9 mouse cellular contexts compared by ENCODE assay signal in genomic region chr13:56755871-56756270, GRCm38 (mm10). TPM values are rescaled to one million over a fixed set of nuclear protein-coding genes. Genes with fewer than 3 reads are reported as not detected.
DNase-seq lines count a peak whose midpoint lies in the region; TF ChIP-seq lines count a peak whose summit lies in the region.
"Had no signal": no experiment of that assay in that cellular context is flagged by ENCODE, and none has a peak within 500 bp of the region (broad histone marks: within the 10 kb centered on the region; RNA-seq: fewer than 3 reads in every experiment).

No protein-coding gene starts in this region.

- peak in 1 of 2 experiments; percentile 38; a peak in 2 of 4 replicates for TF ChIP-seq CTCF in CH12.LX (conservative IDR thresholded peaks at IDR 0.05 in 1 of 2, IDR thresholded peaks at IDR 0.05 in 1 of 2; ENCODE audit: low read depth in 2 of 2, low read length in 2 of 2)

- in situ Hi-C loops in CH12.LX (cut with MboI; ENCODE audit: low pct_ligation_motif_present, low pct_unique_long_range_greater_than_20kb, low sequenced_read_pairs): no loop called here

- peak; percentile 39 for DNase-seq in gastrocnemius, postnatal 10 days
- no peak for DNase-seq in gastrocnemius, adult 8-10 months (ENCODE audit: low spot score in 2 of 2)
- peak; percentile 12 for DNase-seq in CH12.LX (ENCODE audit: extremely low read depth)
- DNase-seq in induced T-regulatory cell, adult 2 months (ENCODE audit: low read depth): peak; percentile 23
- peak; percentile 29 for DNase-seq in lung, postnatal 25 days (ENCODE audit: low spot score)
- DNase-seq in frontal cortex, postnatal 25 days (ENCODE audit: low spot score in 2 of 2): no peak
- no peak for DNase-seq in forebrain, embryonic 10.5 days (ENCODE audit: extremely low spot score, low spot score)
- no peak for DNase-seq in layer of hippocampus, postnatal 14 days (ENCODE audit: low spot score in 2 of 2)

- peaks cover 7% of the 10 kb centered on the region for H3K27me3 ChIP-seq in CH12.LX (replicated peaks)
- H3K27me3 ChIP-seq in forebrain, embryonic 10.5 days (ENCODE audit: poor library complexity, severe bottlenecking): peaks cover 78% of the 10 kb centered on the region

- TF ChIP-seq POLR2A in CH12.LX (IDR thresholded peaks at IDR 0.05; ENCODE audit: low read depth, low read length): no peak

- dilution Hi-C loops in CH12.LX (cut with MboI; ENCODE audit: extremely low pct_ligation_motif_present, extremely low pct_unique_long_range_greater_than_20kb, low sequenced_read_pairs): no loop called here

- peaks cover 12% of the 10 kb centered on the region for H3K9me3 ChIP-seq in CH12.LX (replicated peaks; ENCODE audit: low read length)
- no peaks in the 10 kb centered on the region for H3K9me3 ChIP-seq in forebrain, embryonic 10.5 days
- H3K9me3 ChIP-seq: megakaryocyte, embryonic 14.5 days had no signal

- H3K9ac ChIP-seq in CH12.LX (ENCODE audit: insufficient read depth, low read depth): no peak overlapping the region

- no peak overlapping the region for H3K4me2 ChIP-seq in CH12.LX (ENCODE audit: insufficient read depth, low read depth, poor library complexity, severe bottlenecking)

- no peak for TF ChIP-seq EP300 in CH12.LX (IDR thresholded peaks at IDR 0.05; ENCODE audit: low read length)

- H3K4me3 ChIP-seq in CH12.LX (replicated peaks in 1 of 3; ENCODE audit: low read depth in 2 of 3, low read length in 2 of 3, poor library complexity in 1 of 3): no peak overlapping the region
- no peak overlapping the region for H3K4me3 ChIP-seq in forebrain, embryonic 10.5 days
- H3K4me3 ChIP-seq: megakaryocyte, embryonic 14.5 days had no signal

- 64% methylated on average over 6 of the region's 6 CpGs for WGBS in forebrain, embryonic 10.5 days

- H3K36me3 ChIP-seq in CH12.LX (replicated peaks in 1 of 2; ENCODE audit: control insufficient read depth in 1 of 2, insufficient read depth in 1 of 2, low read length in 1 of 2): no peaks in the 10 kb centered on the region
- H3K36me3 ChIP-seq in forebrain, embryonic 10.5 days (replicated peaks): no peaks in the 10 kb centered on the region

- no peaks in the 10 kb centered on the region for H3K79me2 ChIP-seq in CH12.LX (replicated peaks; ENCODE audit: control insufficient read depth, extremely low read depth, insufficient read depth, poor library complexity, severe bottlenecking)

- no peaks in the 10 kb centered on the region for H3K4me1 ChIP-seq in CH12.LX (ENCODE audit: control insufficient read depth in 1 of 2, insufficient read depth in 2 of 2)
- peaks cover 35% of the 10 kb centered on the region for H3K4me1 ChIP-seq in forebrain, embryonic 10.5 days

- TF ChIP-seq RAD21 in CH12.LX (IDR thresholded peaks at IDR 0.05; ENCODE audit: low read depth, low read length): no peak

- H3K27ac ChIP-seq in CH12.LX (ENCODE audit: insufficient read depth, low read depth): no peak overlapping the region
- H3K27ac ChIP-seq in forebrain, embryonic 10.5 days: no peak overlapping the region

TF ChIP-seq in CH12.LX, 34 proteins besides CTCF, POLR2A, EP300 and RAD21:
- no peak for TF ChIP-seq JUND (conservative IDR thresholded peaks at IDR 0.05; ENCODE audit: low read depth, low read length)
- no peak for TF ChIP-seq USF2 (conservative IDR thresholded peaks at IDR 0.05; ENCODE audit: low read depth, low read length)
- TF ChIP-seq E2F4 (IDR thresholded peaks at IDR 0.05; ENCODE audit: insufficient replicate concordance, low read depth, low read length): no peak
- TF ChIP-seq GABPA (IDR thresholded peaks at IDR 0.05; ENCODE audit: insufficient replicate concordance, low read depth, low read length): no peak
- no peak for TF ChIP-seq UBTF (IDR thresholded peaks at IDR 0.05; ENCODE audit: low read depth, low read length)
- TF ChIP-seq MAX (IDR thresholded peaks at IDR 0.05; ENCODE audit: low read length): no peak
- no peak for TF ChIP-seq HCFC1 (IDR thresholded peaks at IDR 0.05; ENCODE audit: low read depth, low read length)
- no peak for TF ChIP-seq IRF4 (IDR thresholded peaks at IDR 0.05; ENCODE audit: low read depth, low read length)
- no peak for TF ChIP-seq CHD1 (IDR thresholded peaks at IDR 0.05; ENCODE audit: low read depth, low read length)
- TF ChIP-seq ZNF384 (IDR thresholded peaks at IDR 0.05; ENCODE audit: low read depth, low read length): no peak
- no peak for TF ChIP-seq BHLHE40 (IDR thresholded peaks at IDR 0.05; ENCODE audit: low read depth, low read length)
- no peak for TF ChIP-seq ZC3H11A (IDR thresholded peaks at IDR 0.05; ENCODE audit: low read depth, low read length)
- no peak for TF ChIP-seq MEF2A (IDR thresholded peaks at IDR 0.05; ENCODE audit: borderline replicate concordance, low read depth, low read length)
- TF ChIP-seq MAZ (IDR thresholded peaks at IDR 0.05; ENCODE audit: low read depth, low read length): no peak

RNA-seq across cellular contexts. Expression of gene Gm45623, which starts 2.2 kb away (rescaled TPM):
- not detected for total RNA-seq in gastrocnemius, postnatal 10 days (2021)
- total RNA-seq in gastrocnemius, adult 8-10 months (2022): not detected
- total RNA-seq in CH12.LX (2012; rRNA removed) (not detected in 2 replicates), CH12.LX (2014; rRNA removed) (not detected in 2 replicates)
- not detected in 2 replicates for polyA plus RNA-seq in CH12.LX (2012; ENCODE audit: insufficient read length, low read depth)
- not detected in 2 replicates for polyA plus RNA-seq in forebrain, embryonic 10.5 days (2016; fragmentation: Nextera tagmentation; extraction: Ambion mirVana)
- total RNA-seq in layer of hippocampus, postnatal 14 days (2021): 1 to 10 TPM; 1.6 to 1.7 TPM

RNA-seq across cellular contexts. Expression of gene Smad5, which starts 53.1 kb away (rescaled TPM):
- total RNA-seq in gastrocnemius, postnatal 10 days (2021): 10 to 100 TPM; 31.7 to 38.2 TPM
- total RNA-seq in gastrocnemius, adult 8-10 months (2022): 10 to 100 TPM; 17.7 to 24.1 (median 20.7) TPM
- total RNA-seq in CH12.LX (2012; rRNA removed) (3.9 and 4.3 TPM in 2 replicates), CH12.LX (2014; rRNA removed) (4.4 and 6.1 TPM in 2 replicates)
- 7.4 and 8.3 TPM in 2 replicates for polyA plus RNA-seq in CH12.LX (2012; ENCODE audit: insufficient read length, low read depth)
- polyA plus RNA-seq in forebrain, embryonic 10.5 days (2016; fragmentation: Nextera tagmentation; extraction: Ambion mirVana): 35.7 and 36.1 TPM in 2 replicates
- 10 to 100 TPM; 26.5 to 28.7 TPM for total RNA-seq in layer of hippocampus, postnatal 14 days (2021)

Comparison
In these comparisons a context has a peak if more than half of its experiments do, and no peak if none do; other contexts are left out.
1. DNase-seq: peak in gastrocnemius, postnatal 10 days (single experiment), CH12.LX (single experiment), induced T-regulatory cell, adult 2 months (single experiment) and lung, postnatal 25 days (single experiment); none in gastrocnemius, adult 8-10 months (0 of 2), frontal cortex, postnatal 25 days (0 of 2), forebrain, embryonic 10.5 days (single experiment) and layer of hippocampus, postnatal 14 days (0 of 2).